Mouse (Mus musculus) c-Kit-positive CD71-negative TER-119-negative erythroid progenitor cells, embryonic 14.5 days (primary cell): ENCODE measurements around the gene Tmem40.

Experiments used
- DNase-seq: peaks from one replicate; pipeline ENCODE4 v3.0.0-alpha.2; 2013; ENCODE audit warnings: low read depth

The Tmem40 gene

GRCm38 (mm10) chr6:115701302-115701701 lies 60.9 kb downstream of the Tmem40 start:
- DNase-seq: no peak

DNA sequence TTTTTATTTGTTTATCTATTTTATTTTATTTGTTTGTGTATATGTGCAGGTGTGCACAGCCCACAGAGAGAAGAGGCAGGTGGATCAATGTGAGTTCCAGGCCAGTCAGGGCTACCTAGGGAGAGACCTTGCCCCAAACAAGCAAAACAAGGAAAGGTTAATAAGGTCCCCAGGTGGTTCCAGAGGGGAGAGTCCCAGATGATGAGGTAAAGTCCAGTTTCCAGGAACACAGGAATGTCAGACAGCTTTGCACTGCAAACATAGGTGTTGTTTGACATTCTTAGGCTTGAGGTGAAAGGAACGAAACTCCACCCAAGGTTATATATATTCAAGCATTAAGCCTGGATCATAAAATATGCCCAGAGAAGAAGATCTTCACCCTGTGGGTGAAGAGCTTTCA lies 61.4 kb downstream of the Tmem40 start:
- DNase-seq: no peak

DNA sequence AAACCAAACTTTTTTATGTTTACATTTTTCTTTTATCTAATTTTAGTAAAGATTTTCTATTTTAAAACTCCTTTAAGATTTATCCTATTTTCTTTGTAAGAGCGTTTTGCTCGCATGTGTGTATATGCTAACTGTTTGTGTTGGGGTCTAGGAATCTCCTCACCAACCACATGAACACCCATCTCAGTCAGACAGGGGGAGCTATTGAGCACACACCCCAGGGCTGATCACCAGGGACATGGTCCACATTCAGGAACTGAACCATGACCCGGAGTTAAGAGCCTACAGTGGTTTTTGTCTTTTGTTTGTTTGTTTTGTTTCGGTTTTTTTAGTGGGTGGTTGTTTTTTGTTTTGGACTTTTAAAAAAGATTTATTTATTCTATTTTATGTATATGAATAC lies 63.5 kb downstream of the Tmem40 start:
- DNase-seq: no peak

- no peak for DNase-seq
Measured at GRCm38 (mm10) chr6:115697739-115698558, 64.3 kb downstream of the Tmem40 start.

DNA sequence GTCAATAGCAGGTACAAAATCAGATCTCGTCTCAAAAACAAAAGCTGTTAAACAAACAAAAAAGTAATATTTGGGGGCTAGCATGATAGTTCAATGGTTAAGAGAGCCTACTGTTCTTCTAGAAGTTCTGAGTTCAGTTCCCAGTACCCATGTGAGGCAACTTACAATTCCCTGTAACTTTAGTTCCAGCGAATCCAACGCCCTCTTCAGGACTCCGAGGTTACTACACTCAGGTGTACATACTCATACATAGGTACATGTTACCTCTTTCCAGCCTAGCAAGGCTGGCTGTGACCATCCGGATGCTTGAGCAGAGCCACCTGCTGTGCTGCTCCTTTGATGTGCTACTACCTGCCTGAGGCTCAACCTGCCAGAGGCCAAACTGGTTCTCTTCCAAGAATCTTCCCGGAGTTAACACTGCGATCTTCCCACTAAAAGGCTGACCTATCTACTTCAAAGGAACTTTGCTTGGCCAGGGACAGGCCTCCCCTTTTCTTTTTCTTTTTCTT lies 65.4 kb downstream of the Tmem40 start:
- DNase-seq: no peak

GRCm38 (mm10) chr6:115695124-115695523 lies 67.1 kb downstream of the Tmem40 start:
- no peak for DNase-seq

DNA sequence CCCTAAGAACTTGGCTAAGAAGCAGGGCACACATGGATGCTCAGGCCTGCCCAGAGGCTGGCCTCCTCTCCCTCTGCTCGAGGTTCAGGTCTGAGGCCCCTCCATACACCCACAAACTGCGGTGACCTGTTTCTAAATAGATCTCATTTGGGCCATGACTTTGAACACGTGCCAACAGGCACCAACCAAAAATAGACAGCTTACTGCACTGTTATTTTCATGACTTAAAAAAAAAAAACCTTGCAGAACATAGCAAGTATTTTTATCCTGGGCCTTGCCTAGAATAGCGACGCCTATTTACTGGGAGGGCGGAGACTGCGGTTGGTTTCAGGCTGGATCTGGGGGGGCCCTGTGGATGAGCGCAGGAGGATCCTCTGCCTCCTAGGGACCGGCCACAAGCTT lies 67.8 kb downstream of the Tmem40 start:
- no peak for DNase-seq

GRCm38 (mm10) chr6:115692963-115693730 lies 69.1 kb downstream of the Tmem40 start:
- no peak for DNase-seq

- no peak for DNase-seq
Measured at GRCm38 (mm10) chr6:115692163-115692950, 69.9 kb downstream of the Tmem40 start.

DNA sequence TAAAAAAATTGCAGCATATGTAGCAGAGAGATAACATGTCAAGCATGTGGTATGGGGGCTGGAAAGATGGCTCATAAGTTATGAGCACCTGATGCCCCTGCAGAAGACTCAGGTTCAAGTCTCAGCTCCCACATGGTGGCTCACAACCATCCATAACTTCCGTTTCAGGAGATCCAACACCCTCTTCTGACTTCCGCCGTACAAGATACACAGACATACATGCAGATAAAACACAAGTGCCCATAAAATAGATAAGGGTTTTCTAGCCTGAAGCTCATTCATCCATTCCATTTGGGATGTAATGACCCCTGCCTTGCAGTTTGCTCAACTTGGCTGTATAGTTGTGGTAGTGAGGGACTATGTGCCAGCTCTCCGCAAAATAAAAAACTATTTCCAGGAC lies 72.1 kb downstream of the Tmem40 start:
- DNase-seq: no peak

DNA sequence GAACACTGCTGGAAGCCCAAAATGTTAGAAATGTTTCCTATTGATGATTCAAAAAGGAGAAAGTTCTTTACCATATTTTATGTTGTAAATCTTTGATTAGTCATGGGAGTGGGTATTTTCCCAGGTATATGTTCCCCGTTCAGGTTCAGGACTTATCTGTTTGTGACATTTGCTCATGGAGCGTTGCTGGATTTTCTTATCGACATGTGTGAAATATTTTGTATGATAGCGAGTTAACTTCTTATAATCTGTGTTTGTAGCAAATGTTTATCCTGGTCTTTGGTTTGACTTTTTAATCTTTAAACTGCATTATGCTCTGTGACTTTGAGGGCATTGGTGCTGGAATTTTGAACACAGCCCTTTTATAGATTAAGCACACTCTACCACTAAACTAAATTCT lies 73.6 kb downstream of the Tmem40 start:
- DNase-seq: no peak

- DNase-seq: no peak
Measured at GRCm38 (mm10) chr6:115687753-115688152, 74.5 kb downstream of the Tmem40 start.

- DNase-seq: no peak
Measured at GRCm38 (mm10) chr6:115684851-115685646, 77.2 kb downstream of the Tmem40 start.

DNA sequence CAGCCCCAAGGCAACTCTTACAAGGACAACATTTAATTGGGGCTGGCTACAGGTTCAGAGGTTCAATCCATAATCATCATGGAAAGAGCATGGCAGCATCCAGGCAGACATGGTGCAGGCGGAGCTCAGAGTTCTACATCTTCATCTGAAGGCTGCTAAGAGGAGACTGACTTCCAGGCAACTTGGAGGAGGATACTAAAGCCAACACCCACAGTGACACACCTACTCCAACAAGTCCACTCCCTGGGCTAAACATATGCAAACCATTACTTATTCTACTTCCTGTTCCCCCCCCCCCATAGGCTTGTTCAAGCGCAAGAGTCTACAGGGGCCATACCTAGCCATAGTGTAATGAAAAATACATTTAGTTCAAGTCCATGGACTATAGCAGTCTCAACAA lies 77.9 kb downstream of the Tmem40 start:
- DNase-seq: no peak

DNA sequence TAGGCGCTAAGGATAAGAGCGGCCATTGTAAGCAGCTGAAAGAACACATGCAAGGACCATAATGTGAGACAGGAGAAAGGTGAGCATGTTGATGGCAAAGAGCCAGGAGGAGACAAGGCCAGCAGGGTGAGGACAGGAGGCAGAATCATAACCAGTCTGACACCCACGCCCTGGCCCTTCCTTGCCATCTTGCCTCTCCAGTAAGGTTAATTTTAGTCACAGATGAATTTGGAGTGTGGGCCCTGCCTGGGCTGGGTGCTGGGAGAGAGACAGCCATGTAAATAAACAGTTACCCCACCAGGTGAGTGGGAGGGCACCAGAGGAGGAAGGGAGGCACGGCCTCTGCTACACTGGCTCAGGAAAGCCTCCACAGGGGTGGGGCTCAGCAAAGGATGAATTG lies 81.1 kb downstream of the Tmem40 start:
- DNase-seq: no peak
